Mouse (Mus musculus): Measurements from ENCODE around the gene Cir1.

Gene Cir1

GRCm38 (mm10) chr2:73302722-73303121 is 9.8 kb downstream of the Cir1 start:
- CTCF ChIA-PET: no interaction called here

- CTCF ChIA-PET: no interaction called here
These were observed 10.5 kb downstream of the Cir1 start for GRCm38 (mm10) chr2:73301979-73302378.

GRCm38 (mm10) chr2:73298841-73299240 is 13.7 kb downstream of the Cir1 start:
- CTCF ChIA-PET: no interaction called here

GRCm38 (mm10) chr2:73298154-73298553 is 14.3 kb downstream of the Cir1 start:
- CTCF ChIA-PET: interaction anchor here (0.5 kb wide), 1 partner anchor 37 kb away, joined by 3 read pairs; no protein-coding TSS in a partner anchor

- CTCF ChIA-PET: interaction anchor here (0.9 kb wide), 1 partner anchor 16 kb away, joined by 3 read pairs; no protein-coding TSS in a partner anchor
These were observed 17.5 kb downstream of the Cir1 start for GRCm38 (mm10) chr2:73295023-73295422.

GRCm38 (mm10) chr2:73291130-73291529 is 21.4 kb downstream of the Cir1 start:
- CTCF ChIA-PET: interaction anchor here (0.7 kb wide), 1 partner anchor 570 kb away, joined by 3 read pairs; no protein-coding TSS in a partner anchor

- CTCF ChIA-PET: no interaction called here
These were observed 26.9 kb downstream of the Cir1 start for GRCm38 (mm10) chr2:73285630-73286029.

GRCm38 (mm10) chr2:73281707-73282106 is 30.8 kb downstream of the Cir1 start:
- CTCF ChIA-PET: interaction anchor here (0.6 to 0.7 kb wide), 3 partner anchors 114 to 346 kb away, joined by 3 to 6 read pairs (median 3); no protein-coding TSS in a partner anchor

- CTCF ChIA-PET: interaction anchor here (0.6 to 0.7 kb wide), 3 partner anchors 113 to 345 kb away, joined by 3 to 6 read pairs (median 3); no protein-coding TSS in a partner anchor
These were observed 31.3 kb downstream of the Cir1 start for GRCm38 (mm10) chr2:73281048-73281661.

GRCm38 (mm10) chr2:73280356-73281047 is 32.0 kb downstream of the Cir1 start:
- CTCF ChIA-PET: no interaction called here

GRCm38 (mm10) chr2:73279271-73280038 is 33.0 kb downstream of the Cir1 start:
- CTCF ChIA-PET: interaction anchor here (2.3 kb wide), 1 partner anchor 112 kb away, joined by 7 read pairs; no protein-coding TSS in a partner anchor

- CTCF ChIA-PET: interaction anchor here (0.7 to 2.3 kb wide), 4 partner anchors 10 to 117 kb away, joined by 3 to 7 read pairs (median 3); no protein-coding TSS in a partner anchor
These were observed 33.6 kb downstream of the Cir1 start for GRCm38 (mm10) chr2:73278869-73279268.

- CTCF ChIA-PET: interaction anchor here (0.7 to 2.3 kb wide), 4 partner anchors 10 to 116 kb away, joined by 3 to 7 read pairs (median 3); no protein-coding TSS in a partner anchor
These were observed 34.2 kb downstream of the Cir1 start for GRCm38 (mm10) chr2:73278131-73278854.

- CTCF ChIA-PET: interaction anchor here (1.3 to 2.3 kb wide), 2 partner anchors 110 to 975 kb away, joined by 3 to 7 read pairs; no protein-coding TSS in a partner anchor
These were observed 34.8 kb downstream of the Cir1 start for GRCm38 (mm10) chr2:73277709-73278075.

- CTCF ChIA-PET: interaction anchor here (1.3 kb wide), 1 partner anchor 974 kb away, joined by 3 read pairs; no protein-coding TSS in a partner anchor
These were observed 35.3 kb downstream of the Cir1 start for GRCm38 (mm10) chr2:73277021-73277708.

GRCm38 (mm10) chr2:73276141-73276571 is 36.3 kb downstream of the Cir1 start:
- CTCF ChIA-PET: interaction anchor here (0.6 to 1.3 kb wide), 2 partner anchors 760 to 973 kb away, joined by 3 to 4 read pairs; no protein-coding TSS in a partner anchor

GRCm38 (mm10) chr2:73275261-73276040 is 37.0 kb downstream of the Cir1 start:
- CTCF ChIA-PET: interaction anchor here (0.6 to 0.7 kb wide), 4 partner anchors 100 to 502 kb away, joined by 3 to 6 read pairs (median 4); no protein-coding TSS in a partner anchor

- CTCF ChIA-PET: interaction anchor here (0.6 to 0.7 kb wide), 2 partner anchors 99 to 134 kb away, joined by 3 to 4 read pairs; no protein-coding TSS in a partner anchor
These were observed 38.2 kb downstream of the Cir1 start for GRCm38 (mm10) chr2:73274119-73274920.

Data from spleen, embryonic (tissue).